Mouse (Mus musculus) embryonic facial prominence, embryonic 15.5 days (tissue): Measurements from ENCODE around the gene Dgki. TPM values are rescaled to one million over a fixed set of nuclear protein-coding genes. Genes with fewer than 3 reads are reported as not detected.

Experiments
- ATAC-seq: fragments of 200-750 bp; cut with Nextera tagmentation; 2 replicates; pipeline ENCODE4 v1.8.0; 2017; ENCODE audit warnings: low read depth, moderate TSS enrichment; ENCODE audit not compliant: insufficient number of reproducible peaks, low FRiP score, low TSS enrichment
- H3K27ac ChIP-seq: fragments of 300-500 bp; sonication (generic); replicated peaks from 2 replicates; pipeline ENCODE4 v1.5.1; 2015; ENCODE audit warnings: mild to moderate bottlenecking, inconsistent platforms
- H3K27me3 ChIP-seq: fragments of 300-500 bp; sonication (generic); 2 replicates; pipeline ENCODE4 v1.6.1; 2015; ENCODE audit warnings: inconsistent platforms
- H3K36me3 ChIP-seq: fragments of 300-500 bp; sonication (generic); 2 replicates; pipeline ENCODE4 v1.6.1; 2015; ENCODE audit warnings: mild to moderate bottlenecking, inconsistent platforms
- H3K4me1 ChIP-seq: fragments of 300-500 bp; sonication (generic); 2 replicates; pipeline ENCODE4 v1.6.1; 2015; ENCODE audit warnings: inconsistent platforms
- H3K4me2 ChIP-seq: fragments of 300-500 bp; sonication (generic); replicated peaks from 2 replicates; pipeline ENCODE4 v1.6.1; 2015; ENCODE audit warnings: mild to moderate bottlenecking, inconsistent platforms
- H3K4me3 ChIP-seq: fragments of 300-500 bp; sonication (generic); replicated peaks from 2 replicates; pipeline ENCODE4 v1.5.1; 2015; ENCODE audit warnings: mild to moderate bottlenecking, inconsistent platforms
- H3K9ac ChIP-seq: fragments of 300-500 bp; sonication (generic); 2 replicates; pipeline ENCODE4 v1.6.1; 2015; ENCODE audit warnings: inconsistent platforms
- H3K9me3 ChIP-seq: fragments of 300-500 bp; sonication (generic); replicated peaks from 2 replicates; pipeline ENCODE4 v1.6.1; 2016; ENCODE audit warnings: inconsistent platforms
- whole genome bisulfite sequencing: fragments of 180-500 bp; shearing (Covaris S2); methylation state at CpG from one replicate; pipeline ENCODE4 v1.1.7; 2015; 5-methylcytosine and 5-hydroxymethylcytosine counted together
- polyA plus RNA-seq: library from polyadenylated mRNA; unstranded; fragments of >200 nt; fragmentation: Nextera tagmentation; extraction: Ambion mirVana; gene quantifications from 2 replicates; pipeline ENCODE4 v1.2.1, GENCODE M21; 2015

The Dgki gene
- polyA plus RNA-seq, 1 experiment from 2014 or later = 0.83 TPM

- Histone ChIP-seq H3K9ac (no peak overlapping the region), H3K4me1 (peaks cover 13% of the 10 kb centered on the region), H3K27ac (0 out of 2 replicates have a peak overlapping the region, but pooled peaks have one; percentile 28), H3K36me3 (no peaks in the 10 kb centered on the region), H3K4me2 (no peak overlapping the region), H3K27me3 (no peaks in the 10 kb centered on the region), H3K9me3 (no peaks in the 10 kb centered on the region), H3K4me3 (no peak overlapping the region)
- ATAC-seq = peak; percentile 63
- WGBS = 22% methylated on average over 7 of the region's 7 CpGs
These were observed 419.2 kb downstream of the Dgki start for GRCm38 (mm10) chr6:36880643-36881263.

- Histone ChIP-seq H3K9me3 (no peaks in the 10 kb centered on the region), H3K27me3 (no peaks in the 10 kb centered on the region), H3K4me3 (no peak overlapping the region), H3K9ac (no peak overlapping the region), H3K4me1 (peaks cover 13% of the 10 kb centered on the region), H3K4me2 (no peak overlapping the region), H3K36me3 (no peaks in the 10 kb centered on the region), H3K27ac (no peak overlapping the region)
- ATAC-seq = no peak
- 84% methylated on average over 4 of the region's 4 CpGs for WGBS
These were observed 422.6 kb downstream of the Dgki start for GRCm38 (mm10) chr6:36877399-36877798.

- ATAC-seq = no peak
- no peak overlapping the region for H3K27ac ChIP-seq
- H3K27me3 ChIP-seq = no peaks in the 10 kb centered on the region
- no peaks in the 10 kb centered on the region for H3K9me3 ChIP-seq
- 54% methylated on average over 4 of the region's 4 CpGs for WGBS
- no peak overlapping the region for H3K4me2 ChIP-seq
- peaks cover 11% of the 10 kb centered on the region for H3K4me1 ChIP-seq
- no peak overlapping the region for H3K9ac ChIP-seq
- H3K36me3 ChIP-seq = no peaks in the 10 kb centered on the region
- no peak overlapping the region for H3K4me3 ChIP-seq
These were observed 423.6 kb downstream of the Dgki start for GRCm38 (mm10) chr6:36876426-36876825.

DNA sequence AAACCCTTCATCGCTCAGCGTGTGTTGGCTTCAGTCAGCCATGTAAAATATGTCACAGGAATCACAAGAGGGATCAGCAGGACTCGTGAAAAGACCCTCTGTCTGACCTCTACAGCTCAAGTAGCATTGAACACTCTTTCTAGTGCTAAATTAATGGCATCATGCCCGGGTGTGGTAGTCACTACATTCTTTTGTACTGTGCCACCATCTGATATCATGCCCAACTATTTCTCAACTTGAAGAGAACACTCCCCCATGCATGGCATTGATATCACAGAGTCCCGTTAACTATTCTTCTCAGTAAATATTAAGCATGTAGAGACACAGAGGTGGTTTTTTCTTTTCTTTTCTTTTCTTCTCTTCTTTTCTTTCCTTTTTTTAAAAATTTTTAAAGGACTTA is 424.1 kb downstream of the Dgki start:
- no peak overlapping the region for H3K4me3 ChIP-seq
- no peak overlapping the region for H3K9ac ChIP-seq
- no peaks in the 10 kb centered on the region for H3K36me3 ChIP-seq
- H3K9me3 ChIP-seq = no peaks in the 10 kb centered on the region
- peaks cover 7% of the 10 kb centered on the region for H3K4me1 ChIP-seq
- no peak overlapping the region for H3K4me2 ChIP-seq
- no peak for ATAC-seq
- 64% methylated on average over 5 of the region's 5 CpGs for WGBS
- no peak overlapping the region for H3K27ac ChIP-seq
- H3K27me3 ChIP-seq = no peaks in the 10 kb centered on the region

- no peaks in the 10 kb centered on the region for H3K27me3 ChIP-seq
- no peak overlapping the region for H3K27ac ChIP-seq
- H3K9me3 ChIP-seq = no peaks in the 10 kb centered on the region
- no peak overlapping the region for H3K4me2 ChIP-seq
- ATAC-seq = no peak
- no peak overlapping the region for H3K9ac ChIP-seq
- 63% methylated on average over 3 of the region's 3 CpGs for WGBS
- H3K36me3 ChIP-seq = no peaks in the 10 kb centered on the region
- H3K4me3 ChIP-seq = no peak overlapping the region
- peaks cover 5% of the 10 kb centered on the region; the same call in 1 of the 2 replicates for H3K4me1 ChIP-seq
These were observed 427.1 kb downstream of the Dgki start for GRCm38 (mm10) chr6:36872876-36873275.

DNA sequence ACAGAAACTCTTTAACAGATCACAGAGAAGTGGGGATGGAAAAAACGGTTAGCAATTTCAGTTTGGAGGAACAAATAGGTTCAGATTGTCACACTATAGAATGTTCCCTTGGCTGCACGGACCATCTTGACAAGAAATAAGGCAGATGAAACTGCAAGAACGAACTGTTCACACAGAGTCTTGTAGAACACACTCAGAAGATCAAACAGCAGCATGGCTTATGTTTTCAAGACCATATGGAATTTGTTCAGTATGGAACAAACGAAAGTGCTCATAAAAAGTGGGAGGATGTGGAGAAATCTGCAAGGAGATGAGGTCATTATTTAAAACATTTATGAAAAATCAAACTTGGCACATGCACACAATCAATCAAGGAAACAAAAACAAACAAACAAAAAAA is 431.8 kb downstream of the Dgki start:
- ATAC-seq = no peak
- WGBS = 24% methylated on average over 4 of the region's 4 CpGs
- H3K27ac ChIP-seq = peak overlapping the region; percentile 61

DNA sequence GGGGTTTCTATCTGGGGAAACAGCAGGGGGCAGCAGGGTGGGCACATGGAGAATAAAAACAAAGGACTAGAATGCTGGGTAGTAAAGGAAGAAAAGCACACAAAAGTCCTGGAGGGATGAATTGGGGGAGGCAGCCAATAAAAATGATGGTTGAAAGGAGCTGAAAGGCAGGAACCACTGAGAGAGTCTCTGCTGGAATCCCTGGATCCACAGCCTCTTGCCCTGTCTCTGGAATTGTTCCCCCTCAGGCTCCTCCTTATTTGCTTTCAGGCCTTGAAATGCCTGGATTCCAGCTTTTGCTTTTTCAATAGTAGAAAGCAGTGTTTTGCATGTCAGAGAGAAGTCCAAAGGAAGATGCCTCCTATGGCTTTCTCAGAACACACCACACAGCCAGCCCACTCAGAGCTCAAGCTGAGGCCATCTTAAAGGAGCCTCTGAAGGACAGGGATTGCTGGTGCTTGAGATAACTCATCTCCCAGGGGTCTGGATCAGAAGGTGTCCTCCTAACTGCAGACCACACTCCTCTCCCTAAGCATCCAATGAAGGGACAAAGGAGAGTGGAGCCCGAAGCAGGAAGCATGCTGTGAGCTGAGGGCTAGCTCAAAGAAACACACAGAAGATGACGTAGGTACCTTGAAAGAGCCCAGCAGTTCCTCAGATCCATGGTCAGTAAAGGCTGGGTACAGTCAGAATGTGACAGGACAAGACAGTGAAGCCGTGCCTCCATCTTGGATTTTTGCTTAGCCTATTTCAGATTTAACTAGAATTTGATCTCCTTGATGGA is 441.5 kb downstream of the Dgki start:
- H3K4me2 ChIP-seq = no peak overlapping the region
- peak overlapping the region; percentile 58 for H3K27ac ChIP-seq
- no peak overlapping the region for H3K4me3 ChIP-seq
- no peaks in the 10 kb centered on the region for H3K27me3 ChIP-seq
- H3K4me1 ChIP-seq = no peaks in the 10 kb centered on the region; the same call in 1 of the 2 replicates
- 71% methylated on average over 3 of the region's 3 CpGs for WGBS
- ATAC-seq = no peak
- no peaks in the 10 kb centered on the region for H3K36me3 ChIP-seq
- no peak overlapping the region for H3K9ac ChIP-seq
- no peaks in the 10 kb centered on the region for H3K9me3 ChIP-seq

More for the DNA sequence above, 431.8 kb downstream of the Dgki start:
- no peak overlapping the region for H3K4me2 ChIP-seq
- H3K36me3 ChIP-seq = no peaks in the 10 kb centered on the region
- no peak overlapping the region for H3K4me3 ChIP-seq
- H3K27me3 ChIP-seq = no peaks in the 10 kb centered on the region
- no peak overlapping the region for H3K9ac ChIP-seq
- H3K9me3 ChIP-seq = no peaks in the 10 kb centered on the region
- H3K4me1 ChIP-seq = peaks cover 7% of the 10 kb centered on the region; the same call in 1 of the 2 replicates

DNA sequence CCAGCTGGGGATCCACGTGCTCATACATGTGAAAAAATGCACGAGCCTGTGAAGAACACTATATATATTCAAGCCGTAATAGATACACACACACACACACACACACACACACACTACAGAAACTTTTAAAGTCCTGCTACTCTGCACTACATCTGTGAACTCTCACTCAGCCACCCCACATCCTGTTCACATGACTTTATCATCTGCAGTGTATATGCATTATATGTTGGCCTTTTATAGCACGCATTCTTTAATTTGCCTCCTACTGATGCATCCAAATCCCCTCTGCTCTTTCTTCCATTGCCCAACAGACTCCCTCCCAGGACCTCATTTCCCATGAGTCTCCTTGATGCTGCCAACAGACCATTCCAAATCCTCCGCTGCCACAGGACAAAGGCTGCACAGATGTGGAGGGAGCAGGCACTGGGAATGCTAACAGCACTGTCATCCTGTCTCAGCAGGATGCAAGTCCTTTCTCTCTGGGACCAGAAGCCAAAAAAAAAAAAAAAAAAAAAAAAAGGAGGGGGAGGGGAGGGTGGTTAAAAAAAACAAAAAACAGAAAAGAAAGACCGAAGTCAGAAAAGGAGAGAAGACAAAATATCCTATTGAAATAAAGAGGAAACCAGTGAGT is 442.2 kb downstream of the Dgki start:
- no peak overlapping the region for H3K4me3 ChIP-seq
- H3K9me3 ChIP-seq = no peaks in the 10 kb centered on the region
- H3K27me3 ChIP-seq = no peaks in the 10 kb centered on the region
- ATAC-seq = no peak
- no peaks in the 10 kb centered on the region; the same call in 1 of the 2 replicates for H3K4me1 ChIP-seq
- no peak overlapping the region for H3K4me2 ChIP-seq
- no peak overlapping the region for H3K9ac ChIP-seq
- H3K36me3 ChIP-seq = no peaks in the 10 kb centered on the region
- 31% methylated on average over 6 of the region's 6 CpGs for WGBS
- H3K27ac ChIP-seq = peak overlapping the region; percentile 58; the same call in 1 of the 2 replicates

- Histone ChIP-seq H3K36me3 (no peaks in the 10 kb centered on the region), H3K4me2 (no peak overlapping the region), H3K27me3 (no peaks in the 10 kb centered on the region), H3K4me3 (no peak overlapping the region), H3K9ac (no peak overlapping the region), H3K27ac (no peak overlapping the region; the same call in 1 of the 2 replicates), H3K9me3 (no peaks in the 10 kb centered on the region), H3K4me1 (no peaks in the 10 kb centered on the region)
- ATAC-seq = no peak
- WGBS = 56% methylated on average over 7 of the region's 7 CpGs
These were observed 449.4 kb downstream of the Dgki start for GRCm38 (mm10) chr6:36850422-36851129.

DNA sequence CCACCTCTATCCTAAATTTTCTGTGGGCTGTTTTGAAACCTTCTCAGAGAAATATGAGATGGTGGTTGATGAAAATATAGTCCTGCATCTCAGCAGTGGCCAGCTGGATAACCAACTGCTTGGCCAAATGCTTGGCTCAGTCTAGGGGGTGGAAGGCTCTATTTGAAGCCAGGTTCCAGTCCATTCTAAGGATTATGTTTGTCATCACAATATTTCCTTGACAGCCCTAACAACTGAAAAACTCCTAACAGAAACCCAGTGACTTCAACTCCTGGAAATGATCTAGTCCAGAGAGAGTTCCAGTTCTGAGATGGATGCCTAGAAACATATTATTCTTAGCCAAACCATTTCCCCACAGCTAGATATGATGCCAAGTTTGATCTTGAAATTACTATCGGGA is 454.7 kb downstream of the Dgki start:
- Histone ChIP-seq H3K4me3 (no peak overlapping the region), H3K9me3 (no peaks in the 10 kb centered on the region), H3K36me3 (no peaks in the 10 kb centered on the region), H3K9ac (no peak overlapping the region), H3K4me1 (peaks cover 10% of the 10 kb centered on the region), H3K4me2 (no peak overlapping the region), H3K27ac (no peak overlapping the region), H3K27me3 (no peaks in the 10 kb centered on the region)
- ATAC-seq = peak; percentile 24; the same call in 1 of the 2 replicates
- WGBS = 56% methylated on average over 1 of the region's 1 CpGs

- no peak overlapping the region for H3K4me3 ChIP-seq
- no peak for ATAC-seq
- H3K9me3 ChIP-seq = no peaks in the 10 kb centered on the region
- H3K4me2 ChIP-seq = no peak overlapping the region
- peaks cover 10% of the 10 kb centered on the region for H3K4me1 ChIP-seq
- H3K9ac ChIP-seq = no peak overlapping the region
- no peak overlapping the region; the same call in 1 of the 2 replicates for H3K27ac ChIP-seq
- no peaks in the 10 kb centered on the region for H3K27me3 ChIP-seq
- H3K36me3 ChIP-seq = no peaks in the 10 kb centered on the region
- WGBS = 52% methylated on average over 6 of the region's 6 CpGs
These were observed 455.7 kb downstream of the Dgki start for GRCm38 (mm10) chr6:36844258-36844657.
